Mouse (Mus musculus) embryonic fibroblast, embryonic 13.5 days (primary cell): ENCODE measurements around the gene G0s2.

Experiments
- CTCF ChIP-seq: IDR thresholded peaks from 2 replicates; pipeline ENCODE4 v1.5.1; 2011; ENCODE audit warnings: mild to moderate bottlenecking, control low read depth, low read length, moderate library complexity, borderline replicate concordance; ENCODE audit not compliant: insufficient read depth
- POLR2A ChIP-seq: IDR thresholded peaks from 2 replicates; pipeline ENCODE4 v1.6.1; 2011; ENCODE audit warnings: low read depth, mild to moderate bottlenecking, control low read depth, low read length, moderate library complexity

DNA sequence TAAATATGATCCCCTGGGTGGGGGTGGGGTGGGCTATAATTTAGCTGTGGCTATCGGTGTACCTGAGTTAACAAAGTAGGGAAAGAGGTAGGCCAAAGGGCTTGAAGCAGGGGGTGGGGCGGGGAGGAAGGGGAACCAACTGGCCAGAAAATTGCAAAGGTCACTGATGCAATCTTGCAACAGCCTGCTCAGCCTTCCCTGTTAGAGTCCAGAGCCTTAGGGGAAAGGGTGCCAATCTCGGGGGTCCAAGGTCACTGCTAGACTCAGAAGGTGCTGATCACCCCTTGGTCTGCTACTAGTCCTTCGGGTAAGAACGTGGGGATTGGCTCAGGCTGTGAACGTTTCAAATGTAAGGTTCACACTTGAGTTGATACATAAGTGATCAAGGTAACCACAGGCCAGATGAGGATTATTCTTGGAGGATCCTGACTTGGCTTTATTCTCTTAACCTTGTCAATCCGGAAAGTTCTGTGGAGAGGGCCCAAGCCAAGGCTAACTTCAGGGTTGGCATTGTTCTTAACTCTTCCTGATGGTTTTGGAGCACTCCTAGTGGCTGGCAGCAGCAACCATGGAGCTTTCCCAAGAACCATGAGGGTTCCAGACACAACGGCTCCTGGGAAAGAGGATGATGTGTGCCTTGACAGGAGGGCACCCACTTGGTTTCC, 1.5 kb upstream of the G0s2 start:
- no peak for TF ChIP-seq CTCF
- TF ChIP-seq POLR2A = no peak
